Mouse (Mus musculus): ENCODE measurements around the gene Fbxo47. TPM values are rescaled to one million over a fixed set of nuclear protein-coding genes. Genes with fewer than 3 reads are reported as not detected.
"Not testable (repeated sequence)": the region's sequence is repeated elsewhere in the genome, so short reads cannot be mapped to it uniquely, and the experiment has no call there.

The Fbxo47 gene
- polyA plus RNA-seq, 1 experiment from 2014 or later: 0.60 TPM

GRCm38 (mm10) chr11:97874396-97874795, 9.6 kb downstream of the Fbxo47 start:
- ATAC-seq (replicated peaks; ENCODE audit: insufficient number of reproducible peaks, low FRiP score, low TSS enrichment, low read depth): no peak
- 86% methylated on average over 1 of the region's 1 CpGs for WGBS
- H3K36me3 ChIP-seq (replicated peaks; ENCODE audit: control insufficient read depth, insufficient read depth, low read depth, low read length): no peaks in the 10 kb centered on the region
- no peaks in the 10 kb centered on the region for H3K9me3 ChIP-seq (replicated peaks; ENCODE audit: control insufficient read depth, low read length)
- no peaks in the 10 kb centered on the region for H3K4me1 ChIP-seq (ENCODE audit: control insufficient read depth, insufficient read depth, low read length)
- H3K4me3 ChIP-seq (ENCODE audit: low read depth, low read length): no peak overlapping the region
- H3K27ac ChIP-seq (replicated peaks; ENCODE audit: low read depth, low read length): no peak overlapping the region
- H3K4me2 ChIP-seq (ENCODE audit: low read depth, low read length): no peak overlapping the region
- no peaks in the 10 kb centered on the region for H3K27me3 ChIP-seq (ENCODE audit: control insufficient read depth, insufficient read depth, low read length)
- H3K9ac ChIP-seq (replicated peaks; ENCODE audit: low read length): no peak overlapping the region
- DNase-seq (ENCODE audit: low spot score): no peak

- not testable (repeated sequence) for H3K9me3 ChIP-seq (replicated peaks; ENCODE audit: control insufficient read depth, low read length); H3K4me1 ChIP-seq (ENCODE audit: control insufficient read depth, insufficient read depth, low read length); H3K36me3 ChIP-seq (replicated peaks; ENCODE audit: control insufficient read depth, insufficient read depth, low read depth, low read length); H3K27me3 ChIP-seq (ENCODE audit: control insufficient read depth, insufficient read depth, low read length); H3K9ac ChIP-seq (replicated peaks; ENCODE audit: low read length); H3K4me2 ChIP-seq (ENCODE audit: low read depth, low read length); H3K4me3 ChIP-seq (ENCODE audit: low read depth, low read length); DNase-seq (ENCODE audit: low spot score); H3K27ac ChIP-seq (replicated peaks; ENCODE audit: low read depth, low read length); ATAC-seq (replicated peaks; ENCODE audit: insufficient number of reproducible peaks, low FRiP score, low TSS enrichment, low read depth)
- WGBS: 87% methylated on average over 5 of the region's 5 CpGs
Measured at GRCm38 (mm10) chr11:97872378-97872777, 11.6 kb downstream of the Fbxo47 start.

- ATAC-seq (replicated peaks; ENCODE audit: insufficient number of reproducible peaks, low FRiP score, low TSS enrichment, low read depth): no peak
- H3K36me3 ChIP-seq (replicated peaks; ENCODE audit: control insufficient read depth, insufficient read depth, low read depth, low read length): no peaks in the 10 kb centered on the region
- H3K9me3 ChIP-seq (replicated peaks; ENCODE audit: control insufficient read depth, low read length): no peaks in the 10 kb centered on the region
- H3K4me2 ChIP-seq (ENCODE audit: low read depth, low read length): no peak overlapping the region
- H3K27ac ChIP-seq (replicated peaks; ENCODE audit: low read depth, low read length): no peak overlapping the region
- no peaks in the 10 kb centered on the region for H3K4me1 ChIP-seq (ENCODE audit: control insufficient read depth, insufficient read depth, low read length)
- H3K4me3 ChIP-seq (ENCODE audit: low read depth, low read length): no peak overlapping the region
- no peaks in the 10 kb centered on the region for H3K27me3 ChIP-seq (ENCODE audit: control insufficient read depth, insufficient read depth, low read length)
- H3K9ac ChIP-seq (replicated peaks; ENCODE audit: low read length): no peak overlapping the region
- no peak for DNase-seq (ENCODE audit: low spot score)
- whole genome bisulfite sequencing: 89% methylated on average over 3 of the region's 3 CpGs
Measured at GRCm38 (mm10) chr11:97867591-97867990, 16.4 kb downstream of the Fbxo47 start.

- H3K36me3 ChIP-seq (replicated peaks; ENCODE audit: control insufficient read depth, insufficient read depth, low read depth, low read length): no peaks in the 10 kb centered on the region
- H3K27me3 ChIP-seq (ENCODE audit: control insufficient read depth, insufficient read depth, low read length): no peaks in the 10 kb centered on the region
- no peaks in the 10 kb centered on the region for H3K9me3 ChIP-seq (replicated peaks; ENCODE audit: control insufficient read depth, low read length)
- no peak overlapping the region for H3K27ac ChIP-seq (replicated peaks; ENCODE audit: low read depth, low read length)
- H3K9ac ChIP-seq (replicated peaks; ENCODE audit: low read length): no peak overlapping the region
- ATAC-seq (replicated peaks; ENCODE audit: insufficient number of reproducible peaks, low FRiP score, low TSS enrichment, low read depth) (no peak), DNase-seq (ENCODE audit: low spot score) (no peak)
- no peak overlapping the region for H3K4me3 ChIP-seq (ENCODE audit: low read depth, low read length)
- no peak overlapping the region for H3K4me2 ChIP-seq (ENCODE audit: low read depth, low read length)
- WGBS: 88% methylated on average over 3 of the region's 3 CpGs
- no peaks in the 10 kb centered on the region for H3K4me1 ChIP-seq (ENCODE audit: control insufficient read depth, insufficient read depth, low read length)
Measured at GRCm38 (mm10) chr11:97866091-97866888, 17.7 kb downstream of the Fbxo47 start.

- ATAC-seq (replicated peaks; ENCODE audit: insufficient number of reproducible peaks, low FRiP score, low TSS enrichment, low read depth) (no peak), DNase-seq (ENCODE audit: low spot score) (no peak)
- no peaks in the 10 kb centered on the region for H3K4me1 ChIP-seq (ENCODE audit: control insufficient read depth, insufficient read depth, low read length)
- no peaks in the 10 kb centered on the region for H3K36me3 ChIP-seq (replicated peaks; ENCODE audit: control insufficient read depth, insufficient read depth, low read depth, low read length)
- no peak overlapping the region for H3K9ac ChIP-seq (replicated peaks; ENCODE audit: low read length)
- no peak overlapping the region for H3K4me2 ChIP-seq (ENCODE audit: low read depth, low read length)
- whole genome bisulfite sequencing: 80% methylated on average over 5 of the region's 5 CpGs
- H3K27ac ChIP-seq (replicated peaks; ENCODE audit: low read depth, low read length): no peak overlapping the region
- no peak overlapping the region for H3K4me3 ChIP-seq (ENCODE audit: low read depth, low read length)
- H3K27me3 ChIP-seq (ENCODE audit: control insufficient read depth, insufficient read depth, low read length): no peaks in the 10 kb centered on the region
- no peaks in the 10 kb centered on the region for H3K9me3 ChIP-seq (replicated peaks; ENCODE audit: control insufficient read depth, low read length)
Measured at GRCm38 (mm10) chr11:97865421-97865820, 18.5 kb downstream of the Fbxo47 start.

GRCm38 (mm10) chr11:97862148-97862547, 21.8 kb downstream of the Fbxo47 start:
- Histone ChIP-seq H3K36me3 (replicated peaks; ENCODE audit: control insufficient read depth, insufficient read depth, low read depth, low read length) (no peaks in the 10 kb centered on the region), H3K9me3 (replicated peaks; ENCODE audit: control insufficient read depth, low read length) (no peaks in the 10 kb centered on the region), H3K9ac (replicated peaks; ENCODE audit: low read length) (no peak overlapping the region), H3K27me3 (ENCODE audit: control insufficient read depth, insufficient read depth, low read length) (no peaks in the 10 kb centered on the region), H3K4me3 (ENCODE audit: low read depth, low read length) (no peak overlapping the region), H3K4me1 (ENCODE audit: control insufficient read depth, insufficient read depth, low read length) (no peaks in the 10 kb centered on the region), H3K27ac (replicated peaks; ENCODE audit: low read depth, low read length) (no peak overlapping the region), H3K4me2 (ENCODE audit: low read depth, low read length) (no peak overlapping the region)
- ATAC-seq (replicated peaks; ENCODE audit: insufficient number of reproducible peaks, low FRiP score, low TSS enrichment, low read depth): no peak
- WGBS: 86% methylated on average over 2 of the region's 2 CpGs
- DNase-seq (ENCODE audit: low spot score): no peak

- DNase-seq (ENCODE audit: low spot score): no peak
Measured at GRCm38 (mm10) chr11:97855473-97855872, 28.5 kb downstream of the Fbxo47 start.

GRCm38 (mm10) chr11:97851601-97852000, 32.4 kb downstream of the Fbxo47 start:
- H3K4me1 ChIP-seq (ENCODE audit: control insufficient read depth, insufficient read depth, low read length): no peaks in the 10 kb centered on the region
- H3K4me2 ChIP-seq (ENCODE audit: low read depth, low read length): no peak overlapping the region
- H3K9ac ChIP-seq (replicated peaks; ENCODE audit: low read length): no peak overlapping the region
- WGBS: 88% methylated on average over 2 of the region's 2 CpGs
- ATAC-seq (replicated peaks; ENCODE audit: insufficient number of reproducible peaks, low FRiP score, low TSS enrichment, low read depth): no peak
- no peak for DNase-seq (ENCODE audit: low spot score)
- H3K9me3 ChIP-seq (replicated peaks; ENCODE audit: control insufficient read depth, low read length): no peaks in the 10 kb centered on the region
- H3K27ac ChIP-seq (replicated peaks; ENCODE audit: low read depth, low read length): no peak overlapping the region
- no peak overlapping the region for H3K4me3 ChIP-seq (ENCODE audit: low read depth, low read length)
- no peaks in the 10 kb centered on the region for H3K36me3 ChIP-seq (replicated peaks; ENCODE audit: control insufficient read depth, insufficient read depth, low read depth, low read length)
- H3K27me3 ChIP-seq (ENCODE audit: control insufficient read depth, insufficient read depth, low read length): no peaks in the 10 kb centered on the region

More at GRCm38 (mm10) chr11:97855473-97855872, 28.5 kb downstream of the Fbxo47 start:
- Histone ChIP-seq H3K27ac (replicated peaks; ENCODE audit: low read depth, low read length) (no peak overlapping the region), H3K9ac (replicated peaks; ENCODE audit: low read length) (no peak overlapping the region), H3K4me2 (ENCODE audit: low read depth, low read length) (no peak overlapping the region), H3K27me3 (ENCODE audit: control insufficient read depth, insufficient read depth, low read length) (no peaks in the 10 kb centered on the region), H3K4me3 (ENCODE audit: low read depth, low read length) (no peak overlapping the region), H3K36me3 (replicated peaks; ENCODE audit: control insufficient read depth, insufficient read depth, low read depth, low read length) (no peaks in the 10 kb centered on the region), H3K4me1 (ENCODE audit: control insufficient read depth, insufficient read depth, low read length) (no peaks in the 10 kb centered on the region), H3K9me3 (replicated peaks; ENCODE audit: control insufficient read depth, low read length) (no peaks in the 10 kb centered on the region)
- no peak for ATAC-seq (replicated peaks; ENCODE audit: insufficient number of reproducible peaks, low FRiP score, low TSS enrichment, low read depth)
- WGBS: 93% methylated on average over 2 of the region's 2 CpGs

Data from embryonic facial prominence, embryonic 11.5 days (tissue).